Mouse (Mus musculus) erythroblast, embryonic 14.5 days (primary cell): Measurements from ENCODE around the gene Lrmda.

Experiments
- GATA1 ChIP-seq: IDR thresholded peaks from 2 replicates; pipeline ENCODE4 v1.6.1; 2012; ENCODE audit warnings: low read length, inconsistent platforms, mixed read lengths
- TAL1 ChIP-seq: IDR thresholded peaks from 3 replicates; pipeline ENCODE4 v1.6.1; 2012; ENCODE audit warnings: low read length, inconsistent platforms, mixed read lengths

DNA sequence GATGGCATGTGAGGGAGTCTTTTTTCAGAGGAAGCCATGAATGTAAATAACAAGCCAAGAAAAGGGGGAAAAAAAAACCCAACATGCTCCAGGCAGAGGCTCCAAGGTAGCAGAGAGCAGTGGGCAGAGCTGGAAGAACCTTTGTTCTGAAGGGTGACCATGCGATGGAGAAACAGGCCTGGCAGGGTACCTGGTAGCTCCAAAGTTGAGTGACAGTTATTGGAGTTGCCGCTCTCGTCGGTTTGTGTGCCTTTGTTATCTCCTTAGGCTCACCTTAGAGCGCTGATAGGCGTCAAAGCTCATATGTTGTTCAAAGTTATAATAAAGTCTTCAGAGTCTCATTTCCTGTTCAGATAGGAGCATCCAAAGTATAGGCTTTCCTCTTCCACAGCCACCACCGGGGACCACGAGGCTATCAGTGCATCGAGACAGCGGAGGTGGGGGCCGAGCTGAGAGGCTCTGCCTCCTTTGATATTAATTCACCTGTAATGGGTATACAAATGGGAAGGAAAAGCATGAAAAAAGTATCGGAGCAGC is 127.1 kb downstream of the Lrmda start:
- TF ChIP-seq GATA1 (no peak), TAL1 (no peak)
